Mouse (Mus musculus) CH12F3 (cell line): Measurements from ENCODE around the gene Gse1.

Experiments used
- in situ Hi-C: fragments of 300-500 bp; cut with MboI; formaldehyde crosslinking; loops from 2 replicates; pipeline ENCODE4 v1.14.3; 2020; ENCODE audit warnings: low sequenced_read_pairs

Gene Gse1

DNA sequence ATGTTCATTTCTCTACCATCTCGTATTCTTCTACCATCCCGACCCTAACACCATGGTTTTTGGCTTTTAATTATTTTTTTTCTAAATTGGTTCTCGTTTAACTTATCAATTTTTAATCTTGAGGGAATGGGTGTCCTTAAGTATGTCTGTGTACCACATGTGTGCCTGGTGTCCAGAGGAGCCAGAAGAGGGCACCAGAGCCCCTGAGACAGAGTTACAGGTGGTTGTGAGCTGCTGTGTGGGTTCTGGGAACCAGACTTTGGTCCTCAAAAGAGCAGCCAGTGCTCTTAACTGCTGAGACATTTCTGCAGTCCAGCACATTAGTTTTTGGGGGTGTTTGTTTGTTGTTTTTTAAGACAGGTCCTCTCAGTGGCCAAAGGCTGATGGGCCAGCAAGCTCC lies 167.6 kb downstream of the Gse1 start:
- in situ Hi-C loops, result no loop called here

- in situ Hi-C loops, result no loop called here
Observed at GRCm38 (mm10) chr8:120396756-120397155, 168.5 kb downstream of the Gse1 start.

GRCm38 (mm10) chr8:120397444-120398411 lies 169.5 kb downstream of the Gse1 start:
- in situ Hi-C loops, result no loop called here

- in situ Hi-C loops, result no loop called here
Observed at GRCm38 (mm10) chr8:120399212-120399934, 171.1 kb downstream of the Gse1 start.

DNA sequence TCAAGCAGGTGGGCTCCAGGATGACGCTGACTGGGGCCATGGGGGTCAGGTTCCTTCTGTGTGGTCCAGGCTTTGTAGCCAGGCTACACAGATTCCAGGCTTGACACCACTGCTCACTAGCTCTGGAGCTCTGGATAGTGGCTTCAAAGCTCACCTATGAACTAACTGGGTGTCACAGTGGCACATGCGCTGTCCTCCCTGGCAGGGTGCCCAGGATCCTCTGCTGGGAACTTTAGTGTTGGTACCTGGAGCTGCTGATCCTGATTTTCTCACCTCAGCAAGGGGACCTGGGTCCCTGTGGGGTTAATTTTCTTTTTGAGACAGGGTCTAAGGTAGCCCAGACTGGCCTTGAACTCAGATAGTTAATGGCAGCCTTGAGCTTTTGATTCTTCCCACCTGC lies 173.0 kb downstream of the Gse1 start:
- in situ Hi-C loops, result no loop called here

- in situ Hi-C loops, result no loop called here
Observed at GRCm38 (mm10) chr8:120401712-120402111, 173.5 kb downstream of the Gse1 start.

- in situ Hi-C loops, result no loop called here
Observed at GRCm38 (mm10) chr8:120403606-120404269, 175.5 kb downstream of the Gse1 start.

DNA sequence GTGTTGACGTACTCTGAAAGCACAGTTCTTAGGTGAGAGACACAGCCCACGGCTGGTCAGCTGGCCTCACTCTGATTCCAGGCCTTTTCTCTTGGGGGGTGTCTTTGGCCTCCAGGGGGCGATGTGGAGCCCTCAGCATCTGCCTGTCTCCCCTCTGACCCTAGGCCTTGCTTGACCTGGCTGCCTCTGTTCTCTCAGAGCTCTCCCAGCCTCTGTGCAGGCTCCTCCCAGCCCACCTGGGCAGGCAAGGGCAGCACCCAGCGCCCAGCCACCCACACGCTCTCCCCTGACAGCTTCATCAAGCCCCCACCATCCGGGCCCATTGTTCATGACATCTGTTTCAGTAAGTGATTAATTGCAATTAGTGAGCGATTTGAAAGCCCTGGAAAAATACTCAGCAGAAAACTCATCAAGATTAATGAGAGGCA lies 176.4 kb downstream of the Gse1 start:
- in situ Hi-C loops, result no loop called here

- in situ Hi-C loops, result no loop called here
Observed at GRCm38 (mm10) chr8:120406008-120406632, 177.9 kb downstream of the Gse1 start.

DNA sequence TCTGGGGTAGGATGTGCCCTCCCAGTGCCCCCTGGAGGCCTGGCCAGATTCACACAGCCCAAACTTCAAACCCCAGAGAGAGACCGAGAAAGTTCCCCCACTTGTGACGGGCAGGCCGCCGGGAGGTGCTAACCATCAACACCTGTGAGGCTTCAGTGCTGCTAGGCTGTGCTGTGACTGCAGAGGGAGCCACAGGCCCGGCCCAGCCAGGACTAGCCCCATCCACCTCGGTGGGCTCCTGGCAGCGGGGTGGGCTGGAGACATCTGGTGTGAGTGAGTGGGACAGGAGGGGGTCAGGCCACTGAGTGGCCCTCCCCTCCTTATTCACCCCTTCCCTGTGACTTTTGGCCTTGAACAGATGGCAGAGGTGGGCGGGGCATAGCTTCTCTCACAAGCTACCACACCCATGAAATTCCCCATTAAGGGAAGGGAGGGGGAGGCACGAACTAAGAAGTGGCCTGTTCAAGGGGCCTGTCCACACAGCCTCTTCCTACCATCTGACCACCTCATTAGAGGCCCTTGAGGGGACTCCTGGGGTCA lies 179.5 kb downstream of the Gse1 start:
- in situ Hi-C loops, result no loop called here

GRCm38 (mm10) chr8:120408241-120409215 lies 180.3 kb downstream of the Gse1 start:
- in situ Hi-C loops, result no loop called here

GRCm38 (mm10) chr8:120409371-120410013 lies 181.2 kb downstream of the Gse1 start:
- in situ Hi-C loops, result no loop called here

- in situ Hi-C loops, result no loop called here
Observed at GRCm38 (mm10) chr8:120411059-120411458, 182.8 kb downstream of the Gse1 start.

DNA sequence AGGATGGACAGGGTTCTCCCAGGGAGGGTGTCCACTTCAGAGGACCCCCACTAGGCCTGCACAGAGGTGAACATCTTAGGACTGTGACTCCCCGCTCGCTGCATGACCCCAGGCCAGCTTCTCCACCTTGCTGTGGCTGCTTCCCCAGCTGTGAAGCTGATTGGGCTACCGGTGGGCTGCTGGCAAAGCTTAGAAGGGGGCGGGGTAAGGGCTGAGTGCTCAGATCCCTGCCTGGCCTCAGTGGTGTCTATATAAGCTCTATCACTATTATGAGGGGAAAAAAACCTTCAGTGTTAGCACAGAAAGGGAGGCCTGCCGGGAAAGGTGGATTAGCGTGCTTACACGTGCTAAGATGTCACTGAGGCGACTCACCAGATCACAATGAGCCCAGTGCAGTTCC lies 183.6 kb downstream of the Gse1 start:
- in situ Hi-C loops, result no loop called here

DNA sequence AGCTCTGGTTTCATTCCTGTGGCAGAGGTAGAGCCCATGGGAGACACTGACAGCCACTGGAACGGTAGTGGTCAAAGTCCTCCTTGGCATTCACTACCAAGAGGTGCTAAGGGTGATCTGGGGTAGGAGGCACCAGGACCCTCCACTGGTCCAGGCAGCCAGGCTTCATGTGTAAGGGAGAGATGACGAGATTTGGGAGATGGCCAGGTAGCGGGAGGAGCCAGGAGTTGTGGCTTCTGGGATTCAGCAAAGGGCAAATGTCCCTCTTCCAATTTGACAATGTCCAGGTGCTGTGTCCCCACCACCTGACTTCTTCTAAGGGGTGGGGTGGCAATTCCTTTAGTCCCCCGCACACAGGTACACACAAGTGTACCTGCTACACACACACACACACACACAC lies 184.1 kb downstream of the Gse1 start:
- in situ Hi-C loops, result no loop called here

DNA sequence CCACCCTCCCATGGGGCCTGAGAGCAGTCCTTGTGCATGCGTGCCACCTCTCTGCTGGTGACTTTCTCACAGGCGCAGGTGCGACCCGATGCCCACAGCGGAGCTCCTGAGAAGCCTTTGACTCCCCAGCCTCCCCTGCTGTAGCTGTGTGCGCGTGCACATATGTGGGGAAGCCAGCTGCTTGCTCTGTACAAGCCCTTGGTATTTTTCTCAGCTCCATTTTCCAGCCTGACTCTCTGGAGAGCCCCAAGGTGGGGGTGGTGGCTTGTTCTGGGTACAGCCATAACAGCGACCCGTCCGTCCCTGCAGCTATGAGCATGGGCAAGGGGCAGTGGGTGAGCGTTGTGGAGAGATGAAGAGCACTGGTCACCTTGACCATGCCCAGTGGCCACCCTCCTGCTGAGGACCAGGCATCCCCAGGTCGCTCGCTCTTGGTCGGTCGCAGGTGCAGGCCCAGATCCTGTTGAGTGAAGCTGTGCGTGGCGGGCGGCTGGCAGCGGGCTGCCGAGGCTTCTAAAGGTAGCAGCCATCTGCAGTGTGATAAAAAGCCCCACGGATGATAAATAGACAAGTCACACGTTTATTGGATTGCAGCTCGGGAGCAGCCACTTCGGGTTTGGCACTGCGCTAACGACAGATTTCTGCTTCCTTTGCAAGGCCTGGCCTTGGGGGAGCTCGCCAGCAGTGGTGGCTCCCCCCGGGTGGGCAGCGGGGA lies 184.8 kb downstream of the Gse1 start:
- in situ Hi-C loops, result no loop called here

- in situ Hi-C loops, result no loop called here
Observed at GRCm38 (mm10) chr8:120413626-120413988, 185.4 kb downstream of the Gse1 start.

GRCm38 (mm10) chr8:120414216-120414615 lies 186.0 kb downstream of the Gse1 start:
- in situ Hi-C loops, result no loop called here
